Mouse (Mus musculus): Measurements from ENCODE around the gene Dtwd1. TPM values are rescaled to one million over a fixed set of nuclear protein-coding genes. Genes with fewer than 3 reads are reported as not detected.
"Not testable (repeated sequence)": the region's sequence is repeated elsewhere in the genome, so short reads cannot be mapped to it uniquely, and the experiment has no call there.

Gene Dtwd1
- 1 to 10 TPM in 22 of 26 experiments, under 1 TPM in 2, not detected in 2; 0.37 to 6.4 (median 2.6) TPM for total RNA-seq (2018; cell fraction: chromatin; rRNA removed)
- total RNA-seq (2018; cell fraction: cytosol; rRNA removed), result 1 to 10 TPM; 2.6 to 6.8 (median 5.2) TPM
- total RNA-seq (2018; cell fraction: nucleus; rRNA removed), result 1 to 10 TPM in 25 of 26 experiments, under 1 TPM in 1; 0.59 to 6.8 (median 3.9) TPM
- polyA plus RNA-seq (2018), result 4.7 to 9.1 TPM (median 6.0 TPM) in 3 replicates

DNA sequence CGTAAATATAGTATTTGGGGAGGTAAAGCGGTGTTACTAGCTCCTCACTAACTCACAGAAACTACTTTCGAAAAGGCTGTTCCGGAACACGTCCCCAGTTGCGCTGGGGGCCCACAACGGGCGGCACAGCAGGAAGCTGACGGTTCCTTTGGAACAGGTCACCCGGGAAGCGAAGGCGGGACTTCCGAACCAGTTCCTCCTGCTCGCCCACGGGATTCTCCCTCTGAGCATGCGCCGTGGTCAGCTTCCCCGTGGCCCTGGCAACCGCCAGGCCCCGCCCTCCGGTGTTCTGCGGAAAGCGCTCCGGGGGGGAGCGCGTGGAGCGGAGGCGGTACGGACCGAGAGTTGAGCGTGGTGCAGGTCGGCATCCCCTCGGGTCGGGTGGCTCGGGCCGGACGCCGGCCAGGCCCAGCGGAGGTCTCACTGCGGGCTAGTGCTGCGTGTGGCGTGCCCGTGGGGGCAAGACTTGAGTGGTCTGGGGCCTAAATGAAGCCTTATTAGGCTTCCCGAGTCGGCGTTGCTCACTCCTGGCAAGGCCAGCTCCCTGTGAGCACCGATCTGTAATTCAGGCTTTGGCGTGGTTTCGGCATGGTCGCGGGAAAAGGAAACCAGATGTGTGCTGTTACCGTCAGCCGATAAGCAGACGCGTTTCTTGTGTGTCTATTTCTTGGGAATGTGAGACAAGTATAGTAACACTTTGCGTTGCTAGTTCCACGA is at the start of gene Dtwd1, which contains the start of gene Fam227b:
Gene Dtwd1 (plus strand): TSS at position 287 of the 717 bp plus-strand sequence.
Gene Fam227b (minus strand): TSS at position 150 of the 717 bp plus-strand sequence.
- no peaks in the 10 kb centered on the region for H3K79me2 ChIP-seq (ENCODE audit: inconsistent target)
- WGBS (ENCODE audit: missing documents), result under 1% methylated on average over 57 of the region's 57 CpGs

DNA sequence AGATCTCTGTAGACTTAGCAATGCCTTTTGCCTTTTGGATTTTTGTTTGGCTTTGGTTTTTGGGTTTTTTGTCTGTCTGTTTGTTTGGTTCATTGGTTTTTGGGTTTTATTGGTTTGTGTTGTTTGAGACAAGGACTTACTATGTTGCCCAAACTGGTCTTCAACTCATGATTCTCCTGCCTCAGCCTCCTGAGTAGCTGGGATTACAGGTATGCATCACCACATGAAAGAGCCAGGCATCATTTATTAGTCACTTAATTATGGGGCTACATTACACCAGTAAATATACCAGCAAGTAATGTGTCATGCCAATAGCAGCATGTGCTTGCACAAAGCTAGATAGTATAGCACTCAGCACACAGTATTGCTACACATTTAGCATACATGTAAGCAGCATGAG is 4.2 kb upstream of the Dtwd1 start:
- no peaks in the 10 kb centered on the region for H3K36me3 ChIP-seq (ENCODE audit: inconsistent target)

More for the DNA sequence above, at the start of gene Dtwd1, which contains the start of gene Fam227b:
- H3K4me3 ChIP-seq (ENCODE audit: inconsistent target), result peak within 1 kb of the TSS; percentile 73
- no peaks in the 10 kb centered on the region; the same call in 1 of the 2 replicates for H3K36me3 ChIP-seq (ENCODE audit: inconsistent target)
- peak within 1 kb of the TSS; percentile 68 for H3K27ac ChIP-seq

DNA sequence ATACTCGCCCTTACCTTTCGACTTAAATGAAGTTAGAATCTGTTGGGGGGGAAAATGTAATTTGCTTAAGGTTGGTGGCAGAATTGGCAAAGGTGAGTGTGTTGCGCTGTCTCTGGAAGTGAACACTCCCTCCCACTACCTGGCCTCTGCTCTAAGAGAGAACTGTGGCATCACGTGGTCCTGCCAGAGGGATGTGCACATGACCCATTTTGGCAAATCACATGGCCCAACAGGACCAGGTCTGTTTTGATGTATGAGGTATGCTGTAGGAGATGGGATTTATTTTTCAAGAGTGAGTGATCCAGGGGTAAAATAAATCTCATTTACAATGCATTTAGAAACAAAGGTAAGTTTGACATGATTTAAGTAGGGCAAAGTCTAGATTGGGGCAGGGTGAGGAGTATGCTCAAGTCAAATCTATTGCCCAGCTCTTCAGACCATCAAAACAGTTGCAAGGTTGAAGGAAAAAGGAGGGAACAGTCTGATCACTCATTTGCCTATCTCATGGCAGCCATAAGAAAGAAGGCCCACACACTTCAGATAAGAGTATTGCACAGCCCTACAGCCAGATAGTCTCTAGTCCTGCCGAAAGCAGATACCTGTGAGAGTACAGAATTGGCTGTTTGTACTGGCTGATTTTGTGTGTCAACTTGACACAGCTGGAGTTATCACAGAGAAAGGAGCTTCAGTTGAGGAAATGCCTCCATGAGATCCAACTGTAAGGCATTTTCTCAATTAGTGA is 13.5 kb downstream of the Dtwd1 start:
- Histone ChIP-seq H3K36me3 (ENCODE audit: inconsistent target) (peaks cover 10% of the 10 kb centered on the region), H3K4me3 (ENCODE audit: inconsistent target) (no peak overlapping the region), H3K79me2 (ENCODE audit: inconsistent target) (no peaks in the 10 kb centered on the region), H3K27ac (no peak overlapping the region)
- WGBS (ENCODE audit: missing documents), result 96% methylated on average over 5 of the region's 5 CpGs

More for the DNA sequence above, 4.2 kb upstream of the Dtwd1 start:
- no peaks in the 10 kb centered on the region for H3K79me2 ChIP-seq (ENCODE audit: inconsistent target)
- no peak overlapping the region for H3K4me3 ChIP-seq (ENCODE audit: inconsistent target)
- H3K27ac ChIP-seq, result no peak overlapping the region

DNA sequence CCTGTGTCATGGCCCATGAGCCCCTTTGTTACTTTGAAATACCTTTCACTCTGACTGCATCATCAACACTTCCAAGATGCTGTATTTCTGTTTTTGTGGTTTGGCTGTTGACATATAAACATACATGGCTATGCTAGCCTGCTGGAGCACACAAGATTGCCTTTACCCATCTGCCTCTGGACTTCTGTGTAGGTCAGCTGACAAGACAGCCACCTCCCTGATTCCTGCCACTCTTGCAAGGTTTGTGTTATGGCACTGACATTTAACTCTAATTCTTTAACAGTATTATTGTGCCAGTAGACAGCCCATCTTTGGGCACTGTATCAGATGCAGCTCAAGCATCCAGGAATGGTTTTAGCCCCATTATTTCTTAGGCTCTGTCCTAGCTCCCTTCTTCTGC is 14.4 kb downstream of the Dtwd1 start:
- peaks cover 1% of the 10 kb centered on the region; the same call in 1 of the 2 replicates for H3K36me3 ChIP-seq (ENCODE audit: inconsistent target)
- H3K27ac ChIP-seq, result no peak overlapping the region
- H3K4me3 ChIP-seq (ENCODE audit: inconsistent target), result no peak overlapping the region
- H3K79me2 ChIP-seq (ENCODE audit: inconsistent target), result no peaks in the 10 kb centered on the region

DNA sequence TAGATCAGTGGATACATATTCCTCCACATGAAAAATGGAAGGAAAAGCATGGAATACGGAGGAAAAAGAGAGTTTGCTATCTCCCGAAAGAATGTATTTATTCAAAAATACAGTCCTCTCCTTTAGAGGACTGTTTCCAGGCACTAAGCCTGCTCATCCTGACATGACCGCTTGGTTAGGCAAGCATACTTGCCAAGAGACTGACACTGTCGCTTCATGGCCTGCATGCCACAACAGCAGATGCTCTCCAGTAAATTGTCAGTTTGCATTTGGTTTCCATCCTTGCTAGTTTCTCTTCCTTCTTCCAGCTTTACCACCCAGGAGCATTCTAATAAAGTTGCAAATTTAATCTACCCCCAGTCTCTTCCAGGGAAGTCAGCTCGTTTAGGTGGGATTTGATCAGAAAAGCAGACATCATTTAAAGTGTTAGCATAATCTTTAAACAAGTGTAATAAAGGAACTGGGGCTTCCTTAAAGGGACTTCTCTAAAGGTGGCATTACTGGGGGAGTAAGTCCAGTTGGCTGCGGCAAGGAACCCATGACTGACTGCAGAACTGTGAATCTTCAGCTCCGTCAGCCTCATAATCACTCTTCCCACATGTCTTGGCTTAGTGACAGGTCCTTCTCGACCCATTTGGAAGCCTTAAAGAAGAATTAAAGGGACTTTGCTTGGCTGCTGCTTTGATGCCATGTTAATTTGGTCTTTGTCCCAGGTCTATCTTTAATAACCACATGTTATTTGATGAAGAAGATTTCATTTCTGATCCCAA is 15.1 kb downstream of the Dtwd1 start:
- Histone ChIP-seq H3K79me2 (ENCODE audit: inconsistent target) (no peaks in the 10 kb centered on the region), H3K36me3 (ENCODE audit: inconsistent target) (no peaks in the 10 kb centered on the region), H3K4me3 (ENCODE audit: inconsistent target) (no peak overlapping the region), H3K27ac (no peak overlapping the region)
- 85% methylated on average over 8 of the region's 8 CpGs for WGBS (ENCODE audit: missing documents)

DNA sequence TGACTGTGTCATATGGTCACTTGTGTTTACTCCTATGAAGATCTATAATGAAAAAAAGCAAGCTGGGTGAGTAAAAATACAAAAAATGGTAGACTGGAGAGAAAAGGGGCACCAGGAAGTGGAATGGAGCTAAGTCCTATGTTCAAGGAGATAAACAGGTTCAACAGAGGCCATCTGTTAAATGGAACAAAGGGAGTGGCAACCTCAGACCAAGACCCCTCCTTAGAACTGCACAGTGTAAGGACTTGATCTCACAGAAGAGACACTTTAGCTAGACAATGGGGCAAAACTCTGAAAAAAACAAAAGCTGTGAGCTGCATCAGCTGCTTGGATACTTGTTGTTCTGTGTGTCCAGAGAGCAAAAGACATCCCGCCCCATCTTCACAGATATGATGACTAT is 19.5 kb downstream of the Dtwd1 start:
- no peaks in the 10 kb centered on the region for H3K79me2 ChIP-seq (ENCODE audit: inconsistent target)
- no peaks in the 10 kb centered on the region for H3K36me3 ChIP-seq (ENCODE audit: inconsistent target)
- 94% methylated on average over 1 of the region's 1 CpGs for WGBS (ENCODE audit: missing documents)
- no peak overlapping the region for H3K27ac ChIP-seq
- H3K4me3 ChIP-seq (ENCODE audit: inconsistent target), result no peak overlapping the region

DNA sequence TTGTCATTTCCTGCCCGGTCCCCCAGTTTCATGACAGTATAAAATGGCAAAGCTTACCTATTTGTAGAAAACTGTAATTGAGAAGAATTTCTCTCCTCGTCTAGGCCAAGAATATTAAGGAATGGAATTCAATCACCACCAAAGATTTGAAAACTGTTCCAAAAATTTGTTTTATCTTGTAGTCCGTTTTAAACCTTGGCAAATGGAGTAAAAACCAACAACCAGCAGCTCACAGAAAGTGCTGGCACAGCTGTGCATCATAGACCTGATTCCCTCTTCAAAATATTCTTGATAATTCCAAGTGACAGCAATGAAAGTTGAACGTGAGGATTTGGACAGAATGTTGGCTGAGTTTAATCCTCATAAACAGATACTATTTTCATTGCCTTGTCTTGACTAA is 39.4 kb downstream of the Dtwd1 start:
- Histone ChIP-seq H3K27ac (no peak overlapping the region), H3K36me3 (ENCODE audit: inconsistent target) (no peaks in the 10 kb centered on the region), H3K4me3 (ENCODE audit: inconsistent target) (no peak overlapping the region), H3K79me2 (ENCODE audit: inconsistent target) (no peaks in the 10 kb centered on the region)
- 86% methylated on average over 4 of the region's 4 CpGs for WGBS (ENCODE audit: missing documents)

DNA sequence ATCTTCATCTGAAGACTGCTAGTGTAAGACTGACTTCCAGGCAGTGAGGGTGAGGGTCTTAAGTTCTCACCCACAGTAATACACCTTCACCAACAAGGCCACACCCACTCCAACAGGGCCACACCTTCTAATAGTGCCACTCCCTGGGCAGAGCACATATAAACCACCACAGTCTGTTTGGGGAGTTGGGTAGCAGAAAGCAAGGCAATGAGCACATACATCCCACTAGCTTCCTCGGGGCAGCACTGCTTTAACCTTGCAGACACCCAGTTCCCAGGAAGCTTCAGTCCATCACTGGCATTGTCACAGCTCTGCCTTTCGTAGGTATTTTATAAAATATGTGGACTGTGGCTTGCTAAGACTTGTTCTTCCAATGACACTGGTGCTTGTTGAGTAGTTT is 40.2 kb downstream of the Dtwd1 start:
- 88% methylated on average over 2 of the region's 2 CpGs for WGBS (ENCODE audit: missing documents)
- H3K4me3 ChIP-seq (ENCODE audit: inconsistent target), result no peak overlapping the region
- H3K79me2 ChIP-seq (ENCODE audit: inconsistent target), result no peaks in the 10 kb centered on the region
- H3K27ac ChIP-seq, result no peak overlapping the region
- H3K36me3 ChIP-seq (ENCODE audit: inconsistent target), result no peaks in the 10 kb centered on the region

DNA sequence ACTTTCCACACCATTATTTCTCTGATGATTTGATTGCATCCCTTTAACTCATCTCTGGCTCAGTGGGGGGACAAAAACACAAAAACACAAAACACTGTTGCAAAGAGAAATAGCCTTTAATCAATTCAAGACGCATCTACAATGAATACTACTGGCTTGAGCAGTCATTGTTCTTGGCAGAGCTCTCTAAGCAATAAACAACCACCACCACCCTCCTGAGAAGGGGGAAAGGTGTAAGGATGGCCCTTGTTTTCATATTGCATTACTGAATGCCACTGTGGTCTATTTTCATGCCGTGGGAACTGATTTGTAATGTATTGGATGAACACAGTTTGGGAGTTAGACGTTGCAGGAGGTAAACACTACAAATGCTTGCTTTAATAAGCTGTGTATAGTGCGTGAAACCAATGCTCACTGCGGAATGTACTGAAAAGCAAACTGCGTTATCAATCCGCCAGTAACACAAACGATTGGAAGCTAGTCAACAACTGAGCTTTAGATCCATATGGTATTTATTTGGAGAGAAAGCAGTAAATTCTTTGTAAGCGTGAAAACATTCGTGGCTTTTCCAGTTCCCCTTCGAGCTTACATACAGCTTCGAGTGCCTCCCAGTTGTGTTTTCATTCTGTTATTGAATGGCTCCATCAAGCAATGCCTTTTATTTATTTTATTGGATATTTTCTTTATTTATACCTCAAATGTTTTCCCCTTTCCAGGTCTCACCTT is 43.9 kb downstream of the Dtwd1 start:
- Histone ChIP-seq H3K27ac (no peak overlapping the region), H3K4me3 (ENCODE audit: inconsistent target) (no peak overlapping the region), H3K79me2 (ENCODE audit: inconsistent target) (no peaks in the 10 kb centered on the region), H3K36me3 (ENCODE audit: inconsistent target) (no peaks in the 10 kb centered on the region)
- 82% methylated on average over 12 of the region's 12 CpGs for WGBS (ENCODE audit: missing documents)

DNA sequence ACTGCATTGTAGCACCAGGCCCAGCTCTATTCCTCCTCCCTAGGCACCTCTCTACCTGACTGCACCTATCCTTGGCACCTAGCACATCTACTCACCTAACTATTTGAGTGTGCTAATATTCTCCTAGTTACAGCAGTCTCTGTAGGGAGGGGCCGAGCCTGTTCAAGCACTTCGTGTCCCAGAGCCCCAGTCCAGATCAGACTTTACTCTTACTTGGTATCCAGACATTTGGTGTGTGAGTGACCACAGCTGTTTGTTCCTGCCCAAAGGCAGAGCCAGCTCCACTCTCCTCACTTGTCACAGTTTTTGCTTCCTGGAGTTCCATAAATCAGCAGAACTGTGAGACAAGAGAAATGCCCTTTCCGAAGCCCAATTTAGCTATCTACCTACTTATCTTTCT is 47.0 kb downstream of the Dtwd1 start:
- WGBS (ENCODE audit: missing documents), result 89% methylated on average over 3 of the region's 3 CpGs
- H3K27ac ChIP-seq, result no peak overlapping the region
- no peak overlapping the region for H3K4me3 ChIP-seq (ENCODE audit: inconsistent target)
- no peaks in the 10 kb centered on the region for H3K79me2 ChIP-seq (ENCODE audit: inconsistent target)
- H3K36me3 ChIP-seq (ENCODE audit: inconsistent target), result no peaks in the 10 kb centered on the region

DNA sequence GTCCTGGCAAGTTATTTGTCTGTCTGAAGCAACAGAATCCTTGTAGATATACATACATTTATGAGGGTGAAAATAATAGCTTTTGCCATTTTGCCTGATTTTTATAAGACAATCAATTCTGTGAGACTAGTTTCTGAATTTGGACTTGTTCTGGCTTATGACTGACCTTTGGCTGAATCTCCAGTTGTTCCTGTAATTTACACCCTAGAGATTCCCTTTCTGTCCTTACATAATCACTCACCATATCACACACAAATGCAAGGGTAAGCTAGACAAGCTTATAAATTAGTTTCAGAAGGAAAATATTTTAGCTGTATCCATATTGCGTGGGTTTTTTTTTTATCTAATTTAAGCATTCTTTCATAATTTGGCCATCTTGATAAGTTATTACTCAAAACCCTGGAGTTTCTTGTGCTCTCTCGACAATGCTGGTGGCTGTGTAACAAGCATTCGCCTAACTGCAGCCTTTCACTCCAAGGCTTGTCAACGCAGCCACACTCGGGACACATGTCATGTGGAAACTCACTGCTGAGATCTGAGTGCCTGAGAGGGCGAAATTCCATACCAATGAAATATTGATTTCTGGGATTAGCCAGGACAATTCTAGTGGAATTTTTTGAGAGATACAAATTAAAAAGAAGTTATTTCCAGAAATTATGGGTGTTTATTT is 59.2 kb downstream of the Dtwd1 start:
- H3K36me3 ChIP-seq (ENCODE audit: inconsistent target), result no peaks in the 10 kb centered on the region
- no peaks in the 10 kb centered on the region for H3K79me2 ChIP-seq (ENCODE audit: inconsistent target)
- H3K27ac ChIP-seq, result no peak overlapping the region
- no peak overlapping the region for H3K4me3 ChIP-seq (ENCODE audit: inconsistent target)
- 94% methylated on average over 6 of the region's 6 CpGs for WGBS (ENCODE audit: missing documents)

DNA sequence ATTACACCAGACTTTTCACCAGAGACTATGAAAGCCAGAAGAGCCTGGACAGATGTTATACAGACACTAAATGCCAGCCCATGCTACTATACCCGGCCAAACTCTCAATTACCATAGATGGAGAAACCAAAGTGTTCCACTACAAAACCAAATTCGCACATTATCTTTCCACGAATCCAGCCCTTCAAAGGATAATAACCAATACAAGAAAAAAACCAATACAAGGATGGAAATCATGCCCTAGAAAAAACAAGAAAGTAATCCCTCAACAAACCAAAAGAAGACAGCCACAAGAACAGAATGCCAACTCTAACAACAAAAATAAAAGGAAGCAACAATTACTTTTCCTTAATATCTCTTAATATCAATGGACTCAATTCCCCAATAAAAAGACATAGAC is 62.9 kb downstream of the Dtwd1 start, which contains the start of gene Gm17555:
Gene Gm17555 (plus strand): TSS at position 301 of the 400 bp plus-strand sequence.
- not testable (repeated sequence) for H3K4me3 ChIP-seq (ENCODE audit: inconsistent target); H3K36me3 ChIP-seq (ENCODE audit: inconsistent target); H3K27ac ChIP-seq; H3K79me2 ChIP-seq (ENCODE audit: inconsistent target)
- no CpG with 5 or more reads among the region's 3 CpGs for WGBS (ENCODE audit: missing documents)

Data from macrophage (primary cell).